Mouse (Mus musculus) limb, embryonic 14.5 days (tissue): ENCODE results near the gene Wdr63. TPM values are rescaled to one million over a fixed set of nuclear protein-coding genes. Genes with fewer than 3 reads are reported as not detected.

Experiments used
- ATAC-seq: fragments of 200-750 bp; cut with Nextera tagmentation; 2 replicates; pipeline ENCODE4 v1.8.0; 2017; ENCODE audit warnings: low read depth, moderate number of reproducible peaks, moderate TSS enrichment; ENCODE audit not compliant: low FRiP score
- DNase-seq: peaks from one replicate; pipeline ENCODE4 v3.0.0-alpha.2; 2015; ENCODE audit warnings: low spot score
- H3K27ac ChIP-seq: fragments of 300-500 bp; sonication (generic); replicated peaks from 2 replicates; pipeline ENCODE4 v1.5.1; 2014; ENCODE audit warnings: low read depth, mild to moderate bottlenecking, low read length, moderate library complexity, mixed read lengths
- H3K27me3 ChIP-seq: fragments of 300-500 bp; sonication (generic); 2 replicates; pipeline ENCODE4 v1.6.1; 2014; ENCODE audit warnings: low read length, mixed read lengths; ENCODE audit not compliant: control insufficient read depth, insufficient read depth
- H3K36me3 ChIP-seq: fragments of 300-500 bp; sonication (generic); 2 replicates; pipeline ENCODE4 v1.6.1; 2014; ENCODE audit warnings: mild to moderate bottlenecking, low read length, moderate library complexity, mixed read lengths; ENCODE audit not compliant: control insufficient read depth, insufficient read depth
- H3K4me1 ChIP-seq: fragments of 300-500 bp; sonication (generic); 2 replicates; pipeline ENCODE4 v1.6.1; 2014; ENCODE audit warnings: antibody characterized with exemption, low read length, mixed read lengths; ENCODE audit not compliant: control insufficient read depth, insufficient read depth
- H3K4me2 ChIP-seq: fragments of 300-500 bp; sonication (generic); replicated peaks from 2 replicates; pipeline ENCODE4 v1.6.1; 2014; ENCODE audit warnings: low read depth, mild to moderate bottlenecking, low read length, moderate library complexity; ENCODE audit not compliant: severe bottlenecking
- H3K4me3 ChIP-seq: fragments of 300-500 bp; sonication (generic); replicated peaks from 2 replicates; pipeline ENCODE4 v1.5.1; 2014; ENCODE audit warnings: low read length
- H3K9ac ChIP-seq: fragments of 300-500 bp; sonication (generic); 2 replicates; pipeline ENCODE4 v1.6.1; 2014; ENCODE audit warnings: mild to moderate bottlenecking, low read depth, low read length, moderate library complexity; ENCODE audit not compliant: severe bottlenecking
- H3K9me3 ChIP-seq: fragments of 300-500 bp; sonication (generic); 2 replicates; pipeline ENCODE4 v1.6.1; 2016; ENCODE audit warnings: low read length; ENCODE audit not compliant: control insufficient read depth
- POLR2A ChIP-seq: fragments of 200-500 bp; IDR thresholded peaks from 2 replicates; pipeline ENCODE4 v1.8.0; 2012; ENCODE audit warnings: inconsistent platforms, mild to moderate bottlenecking, moderate library complexity, borderline replicate concordance; ENCODE audit not compliant: insufficient read depth, insufficient read length; ENCODE audit errors: extremely low read depth
- whole genome bisulfite sequencing: fragments of 180-500 bp; shearing (Covaris S2); extraction: QIAGEN DNeasy Blood & Tissue Kit; methylation state at CpG from one replicate; pipeline ENCODE4 v1.1.7; 2014; 5-methylcytosine and 5-hydroxymethylcytosine counted together
- polyA plus RNA-seq, 2 experiments: library from polyadenylated mRNA; depleted of rRNA in 1 of 2; stranded (reverse) in 1 of 2; unstranded in 1 of 2; fragments of >200 nt; fragmentation: Nextera tagmentation in 1 of 2; extraction: Ambion mirVana in 1 of 2; gene quantifications; 2 replicates each; pipeline versions ENCODE4 v1.2.1 to v1.2.3; 2012 to 2014

Wdr63 gene
- polyA plus RNA-seq, 2 experiments: 0.20 TPM; not detected in 1

DNA sequence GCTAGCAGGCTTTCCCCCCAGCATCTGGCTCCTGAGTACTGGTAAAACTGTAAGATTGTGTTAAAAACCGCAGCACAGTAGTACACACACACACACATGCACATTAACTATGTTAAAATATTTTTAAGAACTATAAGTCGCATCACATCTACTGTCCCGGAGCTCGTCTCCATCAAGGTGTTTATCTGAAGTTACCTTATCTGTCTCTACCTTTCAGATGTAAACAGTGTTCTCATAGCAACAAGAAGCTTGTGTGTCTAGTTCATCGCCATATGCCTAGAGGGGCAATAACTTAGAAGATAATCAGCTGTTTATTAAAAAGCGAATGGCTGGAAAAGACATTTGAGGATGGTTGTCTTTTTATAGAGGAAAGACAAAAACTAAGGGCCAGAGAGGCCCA is 82.4 kb downstream of the Wdr63 start:
- Histone ChIP-seq H3K9me3 (no peaks in the 10 kb centered on the region), H3K9ac (no peak overlapping the region), H3K4me2 (no peak overlapping the region), H3K36me3 (peaks cover 10% of the 10 kb centered on the region), H3K4me1 (peaks cover 7% of the 10 kb centered on the region), H3K27ac (no peak overlapping the region), H3K27me3 (no peaks in the 10 kb centered on the region), H3K4me3 (no peak overlapping the region)
- 89% methylated on average over 6 of the region's 6 CpGs for WGBS
- TF ChIP-seq POLR2A: no peak
- no peak for ATAC-seq
- DNase-seq: no peak

DNA sequence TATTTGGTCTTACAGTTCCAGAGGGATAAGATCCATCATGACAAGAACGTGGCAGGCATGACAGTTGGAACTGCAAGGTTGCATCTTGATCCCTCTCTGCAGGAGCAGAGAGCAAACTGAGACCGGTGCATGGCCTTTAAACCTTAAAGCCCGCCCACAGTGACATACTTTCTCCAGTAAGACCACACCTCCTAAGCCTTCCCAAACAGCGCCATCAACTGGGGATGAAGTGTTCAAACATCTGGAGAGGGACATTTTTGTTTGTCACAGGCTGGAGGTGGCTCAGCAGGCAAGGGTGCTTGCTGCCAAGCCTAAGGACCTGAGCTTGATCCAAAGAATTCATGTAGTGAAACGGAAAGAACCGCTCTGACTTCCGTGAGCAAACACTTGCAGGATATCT is 83.2 kb downstream of the Wdr63 start:
- Histone ChIP-seq H3K27ac (no peak overlapping the region), H3K4me2 (no peak overlapping the region), H3K9me3 (no peaks in the 10 kb centered on the region), H3K4me1 (peaks cover 4% of the 10 kb centered on the region; the same call in 1 of the 2 replicates), H3K4me3 (no peak overlapping the region), H3K27me3 (no peaks in the 10 kb centered on the region), H3K36me3 (peaks cover 12% of the 10 kb centered on the region), H3K9ac (no peak overlapping the region)
- DNase-seq (no peak), ATAC-seq (no peak)
- WGBS: 90% methylated on average over 7 of the region's 7 CpGs
- no peak for TF ChIP-seq POLR2A

DNA sequence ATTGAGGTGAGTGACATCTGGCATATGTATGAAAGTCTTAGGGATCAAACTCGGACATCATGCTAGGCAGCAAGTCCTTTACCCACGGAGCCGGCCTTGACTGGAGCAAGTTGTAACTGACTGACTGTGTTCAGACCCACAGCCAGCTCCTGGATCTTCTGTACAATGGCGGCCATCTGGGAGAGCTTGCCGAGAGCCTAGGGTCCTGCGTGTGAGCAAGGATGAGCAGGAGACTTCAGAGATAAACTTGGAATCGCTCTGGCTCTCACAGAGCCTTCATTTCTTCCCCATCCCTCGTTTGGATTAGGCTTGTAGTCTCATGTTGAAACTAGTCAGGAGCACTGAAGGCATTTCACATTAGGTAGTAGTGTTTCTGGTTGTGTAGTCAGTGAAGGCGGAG is 85.7 kb downstream of the Wdr63 start:
- Histone ChIP-seq H3K9me3 (no peaks in the 10 kb centered on the region), H3K4me3 (no peak overlapping the region), H3K4me1 (peaks cover 1% of the 10 kb centered on the region; the same call in 1 of the 2 replicates), H3K27me3 (no peaks in the 10 kb centered on the region), H3K36me3 (peaks cover 21% of the 10 kb centered on the region), H3K4me2 (no peak overlapping the region), H3K27ac (no peak overlapping the region), H3K9ac (no peak overlapping the region)
- 89% methylated on average over 9 of the region's 9 CpGs for WGBS
- no peak for TF ChIP-seq POLR2A
- ATAC-seq (no peak), DNase-seq (no peak)

DNA sequence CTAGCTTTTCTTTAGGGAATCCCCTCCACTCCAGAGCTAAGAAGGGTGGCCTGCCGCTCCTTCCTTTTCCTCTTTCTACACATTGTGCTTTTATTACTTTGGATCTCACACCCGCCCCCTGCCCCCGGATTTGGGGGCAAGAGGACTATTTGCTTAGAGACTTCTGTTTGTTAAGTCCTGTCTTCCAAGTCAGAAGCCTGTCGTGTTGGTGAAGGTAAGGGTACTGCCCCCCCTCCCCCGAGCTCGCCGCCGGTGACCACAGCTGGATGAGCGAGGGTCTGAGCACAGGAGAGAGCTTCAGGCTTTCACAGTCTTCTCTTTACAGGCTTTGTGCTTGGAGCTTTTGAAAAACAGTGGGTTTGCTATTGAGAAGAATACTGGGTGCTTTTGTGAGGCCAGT is 90.4 kb downstream of the Wdr63 start:
- Histone ChIP-seq H3K36me3 (peaks cover 46% of the 10 kb centered on the region), H3K4me3 (no peak overlapping the region), H3K9ac (no peak overlapping the region), H3K27me3 (no peaks in the 10 kb centered on the region), H3K4me1 (no peaks in the 10 kb centered on the region), H3K27ac (no peak overlapping the region), H3K4me2 (no peak overlapping the region), H3K9me3 (no peaks in the 10 kb centered on the region)
- TF ChIP-seq POLR2A: no peak
- ATAC-seq: no peak
- DNase-seq: no peak
- 73% methylated on average over 9 of the region's 9 CpGs for WGBS

DNA sequence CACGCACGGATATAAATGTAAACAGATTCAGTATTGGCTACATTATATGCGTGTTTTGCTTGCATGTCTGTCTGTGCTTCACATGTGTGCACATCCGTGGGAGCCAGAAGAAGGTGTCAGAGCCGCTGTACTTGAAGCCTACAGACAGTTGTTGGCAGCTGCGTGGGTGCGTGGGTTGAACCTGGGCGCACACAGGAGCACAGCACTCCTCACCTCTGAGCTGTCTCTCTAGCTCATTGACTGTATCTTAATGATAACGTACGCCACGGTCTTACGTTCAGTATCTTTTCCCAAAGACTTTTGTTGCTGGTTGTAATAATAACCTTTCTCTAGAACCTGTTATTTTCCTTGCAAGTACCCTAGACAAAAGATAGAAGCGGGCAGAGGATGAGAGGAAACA is 91.0 kb downstream of the Wdr63 start:
- peaks cover 43% of the 10 kb centered on the region for H3K36me3 ChIP-seq
- H3K27ac ChIP-seq: no peak overlapping the region
- no peak overlapping the region for H3K9ac ChIP-seq
- H3K4me2 ChIP-seq: no peak overlapping the region
- 94% methylated on average over 13 of the region's 13 CpGs for WGBS
- no peaks in the 10 kb centered on the region for H3K4me1 ChIP-seq
- no peak overlapping the region for H3K4me3 ChIP-seq
- ATAC-seq (no peak), DNase-seq (no peak)
- no peak for TF ChIP-seq POLR2A
- H3K9me3 ChIP-seq: no peaks in the 10 kb centered on the region
- H3K27me3 ChIP-seq: no peaks in the 10 kb centered on the region

DNA sequence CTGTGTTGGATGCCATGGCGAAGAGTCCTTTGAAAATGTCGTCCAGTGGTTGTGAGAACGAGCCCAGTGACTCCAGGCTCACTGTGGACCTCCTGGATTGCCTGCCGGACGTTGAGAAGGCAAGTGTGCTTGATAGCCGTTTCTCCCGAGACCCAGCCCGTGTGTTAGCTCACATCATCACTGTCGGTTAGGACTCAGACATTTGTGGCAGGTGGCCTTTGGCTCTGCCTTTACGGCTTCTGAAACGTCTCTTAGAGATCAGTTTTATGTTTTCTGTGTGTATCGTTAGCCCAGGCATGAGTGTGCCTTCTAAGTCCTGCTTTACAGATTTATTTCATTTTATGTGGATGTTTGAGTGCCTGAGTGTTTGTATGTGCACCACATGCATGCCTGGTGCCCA is 93.6 kb downstream of the Wdr63 start:
- H3K9me3 ChIP-seq: no peaks in the 10 kb centered on the region
- no peak overlapping the region for H3K9ac ChIP-seq
- ATAC-seq (no peak), DNase-seq (no peak)
- no peak overlapping the region for H3K27ac ChIP-seq
- H3K4me2 ChIP-seq: no peak overlapping the region
- no peak for TF ChIP-seq POLR2A
- H3K27me3 ChIP-seq: no peaks in the 10 kb centered on the region
- peaks cover 35% of the 10 kb centered on the region for H3K36me3 ChIP-seq
- no peak overlapping the region for H3K4me3 ChIP-seq
- WGBS: 82% methylated on average over 12 of the region's 12 CpGs
- peaks cover 4% of the 10 kb centered on the region; the same call in 1 of the 2 replicates for H3K4me1 ChIP-seq
